Mouse (Mus musculus) lung, adult 2 months (tissue): ENCODE measurements around the gene Hes7. TPM values are rescaled to one million over a fixed set of nuclear protein-coding genes. Genes with fewer than 3 reads are reported as not detected.

Experiments used
- DNase-seq: peaks from one replicate; pipeline ENCODE4 v3.0.0; 2022
- H3K4me1 ChIP-seq: fragments of 200-500 bp; 2 replicates; pipeline ENCODE4 v1.6.1; 2011; ENCODE audit warnings: low read length; ENCODE audit not compliant: control insufficient read depth, insufficient read depth
- H3K4me3 ChIP-seq: fragments of 200-500 bp; replicated peaks from 2 replicates; pipeline ENCODE3; 2011; ENCODE audit warnings: low read depth, mild to moderate bottlenecking, control low read depth, low read length; ENCODE audit errors: extremely low read depth
- CTCF ChIP-seq: fragments of 200-500 bp; IDR thresholded peaks from 2 replicates; pipeline ENCODE4 v1.5.1; 2011; ENCODE audit warnings: mild to moderate bottlenecking, low read length, control low read depth; ENCODE audit not compliant: insufficient read depth
- POLR2A ChIP-seq: fragments of 200-500 bp; IDR thresholded peaks from 2 replicates; pipeline ENCODE4 v1.6.1; 2011; ENCODE audit warnings: low read depth, mild to moderate bottlenecking, control low read depth, low read length, borderline replicate concordance; ENCODE audit errors: extremely low read depth
- WGBS: fragments of 180-500 bp; shearing (Covaris S2); methylation state at CpG from one replicate; pipeline ENCODE4 v1.1.7; 2018; 5-methylcytosine and 5-hydroxymethylcytosine counted together
- polyA plus RNA-seq: library from polyadenylated mRNA; depleted of rRNA; stranded (reverse); fragments of >200 nt; gene quantifications from 2 replicates; pipeline ENCODE4 v1.2.3, GENCODE M21; 2012

The Hes7 gene
- polyA plus RNA-seq, 1 experiment: 0.25 TPM

GRCm38 (mm10) chr11:69126706-69127095 lies 6.5 kb downstream of the Hes7 start:
- no peak for TF ChIP-seq POLR2A
- TF ChIP-seq CTCF: no peak
- WGBS: 56% methylated on average over 2 of the region's 2 CpGs
- H3K4me1 ChIP-seq: peaks cover 9% of the 10 kb centered on the region; the same call in 1 of the 2 replicates
- no peak for DNase-seq
- H3K4me3 ChIP-seq: no peak overlapping the region

GRCm38 (mm10) chr11:69128426-69129122 lies 8.4 kb downstream of the Hes7 start:
- TF ChIP-seq CTCF: no peak
- TF ChIP-seq POLR2A: no peak
- no peak overlapping the region for H3K4me3 ChIP-seq
- H3K4me1 ChIP-seq: peaks cover 6% of the 10 kb centered on the region; the same call in 1 of the 2 replicates
- DNase-seq: no peak
- 52% methylated on average over 8 of the region's 8 CpGs for WGBS

- no peak for TF ChIP-seq POLR2A
- no peak for TF ChIP-seq CTCF
- DNase-seq: no peak
- 35% methylated on average over 5 of the region's 5 CpGs for WGBS
- H3K4me1 ChIP-seq: no peaks in the 10 kb centered on the region; the same call in 1 of the 2 replicates
- peak overlapping the region; percentile 66 for H3K4me3 ChIP-seq
These were observed 13.3 kb downstream of the Hes7 start for GRCm38 (mm10) chr11:69133566-69133922.

GRCm38 (mm10) chr11:69133923-69134621 lies 13.9 kb downstream of the Hes7 start:
- Histone ChIP-seq H3K4me3 (peak overlapping the region; percentile 66), H3K4me1 (no peaks in the 10 kb centered on the region; the same call in 1 of the 2 replicates)
- 3% methylated on average over 34 of the region's 34 CpGs for WGBS
- DNase-seq: peak; percentile 61
- TF ChIP-seq CTCF (peak; percentile 10; the same call in 1 of the 2 replicates), POLR2A (no peak; the same call in 1 of the 2 replicates)

GRCm38 (mm10) chr11:69134622-69134968 lies 14.4 kb downstream of the Hes7 start:
- 0 out of 2 replicates have a peak, but pooled peaks have one; percentile 18 for TF ChIP-seq POLR2A
- TF ChIP-seq CTCF: no peak
- Histone ChIP-seq H3K4me3 (peak overlapping the region; percentile 66), H3K4me1 (no peaks in the 10 kb centered on the region; the same call in 1 of the 2 replicates)
- DNase-seq: no peak
- 43% methylated on average over 8 of the region's 8 CpGs for whole genome bisulfite sequencing

- TF ChIP-seq CTCF: no peak
- TF ChIP-seq POLR2A: no peak
- no peaks in the 10 kb centered on the region; the same call in 1 of the 2 replicates for H3K4me1 ChIP-seq
- 85% methylated on average over 6 of the region's 6 CpGs for WGBS
- H3K4me3 ChIP-seq: no peak overlapping the region
- no peak for DNase-seq
These were observed 15.2 kb downstream of the Hes7 start for GRCm38 (mm10) chr11:69135361-69135760.

GRCm38 (mm10) chr11:69147546-69147945 lies 27.3 kb downstream of the Hes7 start:
- WGBS: 61% methylated on average over 7 of the region's 7 CpGs
- H3K4me3 ChIP-seq: no peak overlapping the region
- H3K4me1 ChIP-seq: 0 out of 2 replicates have a peak, but pooled peaks cover 3% of the 10 kb centered on the region
- TF ChIP-seq POLR2A (no peak), CTCF (no peak)
- DNase-seq: no peak

GRCm38 (mm10) chr11:69148451-69148960 lies 28.3 kb downstream of the Hes7 start:
- DNase-seq: no peak
- 0 out of 2 replicates have a peak, but pooled peaks cover 3% of the 10 kb centered on the region for H3K4me1 ChIP-seq
- TF ChIP-seq POLR2A: no peak
- no peak for TF ChIP-seq CTCF
- no peak overlapping the region for H3K4me3 ChIP-seq
- 83% methylated on average over 5 of the region's 5 CpGs for WGBS

GRCm38 (mm10) chr11:69149728-69150127 lies 29.5 kb downstream of the Hes7 start:
- TF ChIP-seq CTCF (no peak), POLR2A (no peak)
- 63% methylated on average over 6 of the region's 6 CpGs for WGBS
- no peak for DNase-seq

More at GRCm38 (mm10) chr11:69149728-69150127, 29.5 kb downstream of the Hes7 start:
- Histone ChIP-seq H3K4me1 (0 out of 2 replicates have a peak, but pooled peaks cover 3% of the 10 kb centered on the region), H3K4me3 (no peak overlapping the region)
